Mouse (Mus musculus) midbrain, embryonic 11.5 days (tissue): Measurements from ENCODE around the gene Rbm46. TPM values are rescaled to one million over a fixed set of nuclear protein-coding genes. Genes with fewer than 3 reads are reported as not detected.

ENCODE experiments used
- ATAC-seq: fragments of 200-750 bp; cut with Nextera tagmentation; 2 replicates; pipeline ENCODE4 v1.8.0; 2017; ENCODE audit warnings: moderate TSS enrichment, moderate library complexity; ENCODE audit not compliant: low FRiP score
- DNase-seq: peaks from one replicate; pipeline ENCODE4 v3.0.0; 2015; ENCODE audit warnings: low spot score; ENCODE audit errors: missing footprints
- H3K27ac ChIP-seq: fragments of 300-500 bp; sonication (generic); 2 replicates; pipeline ENCODE4 v1.5.1; 2014; ENCODE audit warnings: low read depth, low read length
- H3K27me3 ChIP-seq: fragments of 300-500 bp; sonication (generic); 2 replicates; pipeline ENCODE4 v1.6.1; 2014; ENCODE audit warnings: mild to moderate bottlenecking, low read length, moderate library complexity, mixed read lengths; ENCODE audit not compliant: control insufficient read depth, insufficient read depth
- H3K36me3 ChIP-seq: fragments of 300-500 bp; sonication (generic); 2 replicates; pipeline ENCODE4 v1.6.1; 2014; ENCODE audit warnings: mild to moderate bottlenecking, low read length, moderate library complexity, mixed read lengths; ENCODE audit not compliant: control insufficient read depth, insufficient read depth
- H3K4me1 ChIP-seq: fragments of 300-500 bp; sonication (generic); 2 replicates; pipeline ENCODE4 v1.6.1; 2014; ENCODE audit warnings: low read length; ENCODE audit not compliant: control insufficient read depth, insufficient read depth
- H3K4me2 ChIP-seq: fragments of 300-500 bp; sonication (generic); 2 replicates; pipeline ENCODE4 v1.6.1; 2014; ENCODE audit warnings: mild to moderate bottlenecking, moderate library complexity
- H3K4me3 ChIP-seq: fragments of 300-500 bp; sonication (generic); 2 replicates; pipeline ENCODE4 v1.5.1; 2014; ENCODE audit warnings: low read depth, low read length
- H3K9ac ChIP-seq: fragments of 300-500 bp; sonication (generic); 2 replicates; pipeline ENCODE4 v1.6.1; 2014; ENCODE audit warnings: low read length
- H3K9me3 ChIP-seq: fragments of 300-500 bp; sonication (generic); 2 replicates; pipeline ENCODE4 v1.6.1; 2016; ENCODE audit warnings: low read length; ENCODE audit not compliant: control insufficient read depth
- WGBS: fragments of 180-500 bp; shearing (Covaris S2); extraction: QIAGEN DNeasy Blood & Tissue Kit; methylation state at CpG from one replicate; pipeline ENCODE4 v1.1.7; 2014; 5-methylcytosine and 5-hydroxymethylcytosine counted together
- polyA plus RNA-seq: library from polyadenylated mRNA; unstranded; fragments of >200 nt; fragmentation: Nextera tagmentation; extraction: Ambion mirVana; gene quantifications from 2 replicates; pipeline ENCODE4 v1.2.1, GENCODE M21; 2014

Gene Rbm46
- polyA plus RNA-seq, 1 experiment from 2014 or later = 4.5 TPM

GRCm38 (mm10) chr3:82799735-82800469, 76.4 kb downstream of the Rbm46 start:
- H3K27ac ChIP-seq = no peak overlapping the region
- WGBS = 85% methylated on average over 4 of the region's 4 CpGs
- no peaks in the 10 kb centered on the region for H3K4me1 ChIP-seq
- H3K9me3 ChIP-seq = no peaks in the 10 kb centered on the region
- ATAC-seq = no peak
- no peak overlapping the region for H3K4me2 ChIP-seq
- H3K36me3 ChIP-seq = no peaks in the 10 kb centered on the region
- no peak overlapping the region for H3K4me3 ChIP-seq
- no peak for DNase-seq
- H3K9ac ChIP-seq = no peak overlapping the region
- H3K27me3 ChIP-seq = no peaks in the 10 kb centered on the region

GRCm38 (mm10) chr3:82793656-82794055, 82.6 kb downstream of the Rbm46 start:
- Histone ChIP-seq H3K9me3 (no peaks in the 10 kb centered on the region), H3K27ac (no peak overlapping the region), H3K9ac (no peak overlapping the region), H3K4me1 (no peaks in the 10 kb centered on the region), H3K36me3 (no peaks in the 10 kb centered on the region), H3K27me3 (no peaks in the 10 kb centered on the region), H3K4me2 (no peak overlapping the region), H3K4me3 (no peak overlapping the region)
- DNase-seq (no peak), ATAC-seq (no peak)
- 88% methylated on average over 1 of the region's 1 CpGs for whole genome bisulfite sequencing

- Histone ChIP-seq H3K4me1 (no peaks in the 10 kb centered on the region), H3K9ac (no peak overlapping the region), H3K27ac (no peak overlapping the region), H3K4me2 (no peak overlapping the region), H3K4me3 (no peak overlapping the region), H3K36me3 (no peaks in the 10 kb centered on the region), H3K9me3 (no peaks in the 10 kb centered on the region), H3K27me3 (no peaks in the 10 kb centered on the region)
- 92% methylated on average over 3 of the region's 3 CpGs for WGBS
- DNase-seq = no peak
- no peak for ATAC-seq
Measured at GRCm38 (mm10) chr3:82791663-82792062, 84.6 kb downstream of the Rbm46 start.

Other genes with a start within 250 kb of the Rbm46 start
- 0.05 and 0.07 TPM in 2 replicates for gene Lrat, start 27.5 kb upstream of the Rbm46 start, polyA plus RNA-seq
- not detected in 2 replicates for gene Fgg, start 131.2 kb upstream of the Rbm46 start, polyA plus RNA-seq
- gene Fga, start 149.6 kb upstream of the Rbm46 start, polyA plus RNA-seq = not detected in 2 replicates
- not detected in 2 replicates for gene Fgb, start 173.4 kb upstream of the Rbm46 start, polyA plus RNA-seq
- gene Plrg1, start 179.0 kb upstream of the Rbm46 start, polyA plus RNA-seq = 142 and 144 TPM in 2 replicates